Mouse (Mus musculus): Measurements from ENCODE around the gene Serpina3g.
A peak's percentile ranks its signal among the peaks of the same experiment; 100 is the strongest.

GRCm38 (mm10) chr12:104224598-104225300, 11.3 kb upstream of the Serpina3g start:
- TF ChIP-seq SIN3A (IDR thresholded peaks at IDR 0.05; ENCODE audit: low read length), result peak; percentile 51; the same call in 1 of the 2 replicates
- peak in 1 of 2 experiments; percentile 16; a peak in 1 of 4 replicates for TF ChIP-seq CTCF (conservative IDR thresholded peaks at IDR 0.05 in 1 of 2, IDR thresholded peaks at IDR 0.05 in 1 of 2; ENCODE audit: low read depth in 2 of 2, low read length in 2 of 2)
- TF ChIP-seq ZC3H11A (IDR thresholded peaks at IDR 0.05; ENCODE audit: low read depth, low read length), result no peak
- no peak for TF ChIP-seq POLR2A (IDR thresholded peaks at IDR 0.05; ENCODE audit: low read depth, low read length)
- TF ChIP-seq E2F4 (IDR thresholded peaks at IDR 0.05; ENCODE audit: insufficient replicate concordance, low read depth, low read length), result no peak
- TF ChIP-seq EP300 (IDR thresholded peaks at IDR 0.05; ENCODE audit: low read length), result peak; percentile 74
- TF ChIP-seq CHD2 (IDR thresholded peaks at IDR 0.05; ENCODE audit: low read length), result no peak
- TF ChIP-seq CHD1 (IDR thresholded peaks at IDR 0.05; ENCODE audit: low read depth, low read length), result 0 out of 2 replicates have a peak, but pooled peaks have one; percentile 41
- no peak for TF ChIP-seq ZKSCAN1 (IDR thresholded peaks at IDR 0.05; ENCODE audit: borderline replicate concordance, low read depth, low read length)
- no peak; the same call in 1 of the 2 replicates for TF ChIP-seq SMC3 (IDR thresholded peaks at IDR 0.05; ENCODE audit: low read depth, low read length)
- no peak for TF ChIP-seq JUND (conservative IDR thresholded peaks at IDR 0.05; ENCODE audit: low read depth, low read length)
- TF ChIP-seq UBTF (IDR thresholded peaks at IDR 0.05; ENCODE audit: low read depth, low read length), result no peak

Measured in CH12.LX (cell line).